Mouse (Mus musculus) kidney, adult 2 months (tissue): ENCODE measurements around the gene Coq6. TPM values are rescaled to one million over a fixed set of nuclear protein-coding genes. Genes with fewer than 3 reads are reported as not detected.

Experiments
- DNase-seq: peaks from one replicate; pipeline ENCODE4 v3.0.0; 2021
- H3K27ac ChIP-seq: fragments of 200-500 bp; 2 replicates; pipeline ENCODE4 v1.5.1; 2012; ENCODE audit warnings: low read depth, low read length, control low read depth, inconsistent platforms; ENCODE audit not compliant: insufficient read depth
- H3K27me3 ChIP-seq: fragments of 200-500 bp; replicated peaks from 2 replicates; pipeline ENCODE4 v1.6.1; 2012; ENCODE audit warnings: mild to moderate bottlenecking, moderate library complexity, low read length, inconsistent platforms; ENCODE audit not compliant: control insufficient read depth, insufficient read depth
- H3K36me3 ChIP-seq: fragments of 200-500 bp; 2 replicates; pipeline ENCODE4 v1.6.1; 2012; ENCODE audit warnings: mild to moderate bottlenecking, moderate library complexity, low read length, inconsistent platforms; ENCODE audit not compliant: control insufficient read depth, insufficient read depth
- H3K4me1 ChIP-seq: fragments of 200-500 bp; 2 replicates; pipeline ENCODE4 v1.6.1; 2011; ENCODE audit warnings: low read length; ENCODE audit not compliant: control insufficient read depth, insufficient read depth
- H3K4me3 ChIP-seq: fragments of 200-500 bp; 2 replicates; pipeline ENCODE4 v1.5.1; 2011; ENCODE audit warnings: mild to moderate bottlenecking, low read depth, low read length, control low read depth; ENCODE audit not compliant: insufficient read depth
- CTCF ChIP-seq: fragments of 200-500 bp; conservative IDR thresholded peaks from 2 replicates; pipeline ENCODE4 v1.5.1; 2011; ENCODE audit warnings: low read depth, mild to moderate bottlenecking, control low read depth, low read length, moderate library complexity, mixed read lengths; ENCODE audit not compliant: insufficient read depth, insufficient read length
- POLR2A ChIP-seq: fragments of 200-500 bp; IDR thresholded peaks from one replicate; pipeline ENCODE4 v1.6.1; 2011; ENCODE audit warnings: low read depth, low read length, control low read depth
- WGBS: fragments of 180-500 bp; shearing (Covaris S2); methylation state at CpG from one replicate; pipeline ENCODE4 v1.1.7; 2018; 5-methylcytosine and 5-hydroxymethylcytosine counted together
- polyA plus RNA-seq: library from polyadenylated mRNA; depleted of rRNA; stranded (reverse); fragments of >200 nt; gene quantifications from 2 replicates; pipeline ENCODE4 v1.2.3, GENCODE M21; 2012

The Coq6 gene
- polyA plus RNA-seq, 1 experiment: 47.7 TPM

- H3K36me3 ChIP-seq: no peaks in the 10 kb centered on the region; the same call in none of the 2 replicates
- H3K4me1 ChIP-seq: peaks cover 26% of the 10 kb centered on the region
- WGBS: 25% methylated on average over 5 of the region's 5 CpGs
- TF ChIP-seq POLR2A: no peak
- TF ChIP-seq CTCF: no peak
- no peaks in the 10 kb centered on the region for H3K27me3 ChIP-seq
- H3K4me3 ChIP-seq: no peak overlapping the region
- peak; percentile 94 for DNase-seq
- H3K27ac ChIP-seq: peak overlapping the region; percentile 75
These were observed 23.2 kb downstream of the Coq6 start for GRCm38 (mm10) chr12:84384644-84385081.

DNA sequence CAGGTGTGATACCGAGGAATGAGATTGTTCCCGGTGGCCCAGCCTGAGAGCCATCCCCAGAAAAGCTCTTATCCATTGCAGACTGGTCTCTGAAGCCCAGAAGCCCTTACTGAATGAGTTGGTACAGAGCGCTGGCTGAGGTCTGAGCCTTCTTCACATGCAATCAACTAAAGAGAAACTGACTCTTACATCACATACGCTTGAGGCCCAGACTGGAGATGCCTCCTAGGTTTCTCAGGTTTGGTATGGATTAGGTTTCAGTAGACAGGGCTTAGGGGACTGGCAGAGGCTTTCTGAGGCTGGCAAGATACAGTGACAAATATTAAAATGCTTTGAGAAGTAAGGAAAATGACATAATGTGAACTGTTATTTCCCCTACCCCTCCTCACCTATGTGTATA lies 24.0 kb downstream of the Coq6 start:
- Histone ChIP-seq H3K27ac (peak overlapping the region; percentile 75), H3K36me3 (no peaks in the 10 kb centered on the region; the same call in none of the 2 replicates), H3K4me3 (no peak overlapping the region), H3K4me1 (peaks cover 26% of the 10 kb centered on the region), H3K27me3 (no peaks in the 10 kb centered on the region)
- no peak for DNase-seq
- WGBS: 88% methylated on average over 4 of the region's 4 CpGs
- TF ChIP-seq CTCF: no peak
- no peak for TF ChIP-seq POLR2A

GRCm38 (mm10) chr12:84388097-84388496 lies 26.6 kb downstream of the Coq6 start:
- no peak for TF ChIP-seq CTCF
- no peak for TF ChIP-seq POLR2A
- Histone ChIP-seq H3K36me3 (no peaks in the 10 kb centered on the region; the same call in none of the 2 replicates), H3K27ac (peak overlapping the region; percentile 78), H3K4me3 (no peak overlapping the region), H3K27me3 (no peaks in the 10 kb centered on the region), H3K4me1 (peaks cover 26% of the 10 kb centered on the region)
- WGBS: 37% methylated on average over 8 of the region's 8 CpGs
- DNase-seq: peak; percentile 75

GRCm38 (mm10) chr12:84388774-84389400 lies 27.4 kb downstream of the Coq6 start:
- no peaks in the 10 kb centered on the region for H3K27me3 ChIP-seq
- WGBS: 54% methylated on average over 14 of the region's 14 CpGs
- DNase-seq: peak; percentile 46
- no peaks in the 10 kb centered on the region; the same call in none of the 2 replicates for H3K36me3 ChIP-seq
- peak overlapping the region; percentile 78 for H3K27ac ChIP-seq
- H3K4me1 ChIP-seq: peaks cover 26% of the 10 kb centered on the region
- TF ChIP-seq POLR2A (no peak), CTCF (no peak)
- H3K4me3 ChIP-seq: no peak overlapping the region

DNA sequence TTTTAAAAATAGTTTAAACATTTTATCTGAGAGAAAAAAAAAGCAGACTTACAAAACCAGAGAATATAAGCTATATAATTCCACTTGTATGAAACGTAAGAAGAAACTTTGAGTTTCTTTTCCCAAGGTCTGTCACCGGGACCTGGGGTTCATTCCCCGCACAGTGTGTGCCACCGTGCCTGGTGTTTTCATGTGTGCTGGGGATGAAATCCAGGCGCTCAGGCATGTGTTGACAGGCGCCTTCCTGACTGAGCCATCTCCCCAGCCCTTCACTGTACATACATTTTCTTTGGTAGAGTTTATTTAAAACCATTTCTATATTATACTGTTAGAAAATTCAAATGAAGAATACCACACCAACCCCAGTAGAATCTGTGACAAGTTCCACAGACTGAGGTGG lies 28.9 kb downstream of the Coq6 start:
- no peak for DNase-seq
- 91% methylated on average over 6 of the region's 6 CpGs for WGBS
- no peak overlapping the region for H3K27ac ChIP-seq
- H3K36me3 ChIP-seq: no peaks in the 10 kb centered on the region; the same call in none of the 2 replicates
- H3K4me3 ChIP-seq: no peak overlapping the region
- peaks cover 14% of the 10 kb centered on the region for H3K4me1 ChIP-seq
- TF ChIP-seq POLR2A (no peak), CTCF (no peak)
- no peaks in the 10 kb centered on the region for H3K27me3 ChIP-seq

GRCm38 (mm10) chr12:84392681-84393080 lies 31.2 kb downstream of the Coq6 start:
- no peak for DNase-seq
- 93% methylated on average over 4 of the region's 4 CpGs for WGBS
- Histone ChIP-seq H3K4me3 (no peak overlapping the region), H3K36me3 (peaks cover 4% of the 10 kb centered on the region; the same call in 1 of the 2 replicates), H3K4me1 (peaks cover 12% of the 10 kb centered on the region), H3K27me3 (no peaks in the 10 kb centered on the region), H3K27ac (no peak overlapping the region)
- TF ChIP-seq POLR2A: no peak

- no peak for DNase-seq
- TF ChIP-seq CTCF (no peak), POLR2A (no peak)
- Histone ChIP-seq H3K4me1 (peaks cover 7% of the 10 kb centered on the region; the same call in 1 of the 2 replicates), H3K36me3 (peaks cover 4% of the 10 kb centered on the region; the same call in 1 of the 2 replicates), H3K4me3 (no peak overlapping the region), H3K27me3 (no peaks in the 10 kb centered on the region), H3K27ac (no peak overlapping the region)
- WGBS: 70% methylated on average over 5 of the region's 5 CpGs
These were observed 32.4 kb downstream of the Coq6 start for GRCm38 (mm10) chr12:84393847-84394246.
